In genomic region chr12:26067866-26068684, GRCm38 (mm10) we compare ENCODE assay signal across 7 mouse cellular contexts.
A peak's percentile ranks its signal among the peaks of the same experiment; 100 is the strongest.
DNase-seq lines count a peak whose midpoint lies in the region; ATAC-seq and TF ChIP-seq lines count a peak whose summit lies in the region.

No protein-coding gene starts in this region.

- H3K4me3 ChIP-seq in CH12.LX (replicated peaks in 1 of 3; ENCODE audit: low read depth in 2 of 3, low read length in 2 of 3, poor library complexity in 1 of 3): no peak overlapping the region
- H3K4me3 ChIP-seq in intestine, embryonic 15.5 days (replicated peaks): 0 out of 2 replicates have a peak overlapping the region, but pooled peaks have one; percentile 6
- peak overlapping the region; percentile 13; the same call in 1 of the 2 replicates for H3K4me3 ChIP-seq in liver, postnatal 0 days (ENCODE audit: low read depth, low read length)
- 0 out of 2 replicates have a peak overlapping the region, but pooled peaks have one; percentile 3 for H3K4me3 ChIP-seq in neural tube, embryonic 12.5 days

- DNase-seq in CH12.LX (ENCODE audit: extremely low read depth): peak; percentile 21
- peak; percentile 41 for DNase-seq in adrenal gland, postnatal 10 days
- peak; percentile 13 for DNase-seq in gastrocnemius, postnatal 25 days
- peak; percentile 42 for DNase-seq in liver, postnatal 0 days
- no peak for DNase-seq in ovary, adult 18-20 months (ENCODE audit: low spot score)

- TF ChIP-seq RAD21 in CH12.LX (IDR thresholded peaks at IDR 0.05; ENCODE audit: low read depth, low read length): no peak

- no peaks in the 10 kb centered on the region for H3K9me3 ChIP-seq in CH12.LX (replicated peaks; ENCODE audit: low read length)
- no peaks in the 10 kb centered on the region for H3K9me3 ChIP-seq in intestine, embryonic 15.5 days
- H3K9me3 ChIP-seq in liver, postnatal 0 days (ENCODE audit: low read length): no peaks in the 10 kb centered on the region
- H3K9me3 ChIP-seq in neural tube, embryonic 12.5 days: no peaks in the 10 kb centered on the region

- H3K27me3 ChIP-seq in CH12.LX (replicated peaks): no peaks in the 10 kb centered on the region
- no peaks in the 10 kb centered on the region for H3K27me3 ChIP-seq in intestine, embryonic 15.5 days (replicated peaks)
- H3K27me3 ChIP-seq in liver, postnatal 0 days (ENCODE audit: insufficient read depth, low read length): no peaks in the 10 kb centered on the region
- H3K27me3 ChIP-seq in neural tube, embryonic 12.5 days (replicated peaks): no peaks in the 10 kb centered on the region; the same call in 1 of the 2 replicates

- no peaks in the 10 kb centered on the region for H3K79me2 ChIP-seq in CH12.LX (replicated peaks; ENCODE audit: control insufficient read depth, extremely low read depth, insufficient read depth, poor library complexity, severe bottlenecking)

- WGBS in intestine, embryonic 15.5 days: 12% methylated on average over 24 of the region's 24 CpGs
- WGBS in liver, postnatal 0 days (ENCODE audit: insufficient replicate concordance): 10% methylated on average over 24 of the region's 24 CpGs
- WGBS in neural tube, embryonic 12.5 days: 8% methylated on average over 24 of the region's 24 CpGs

- TF ChIP-seq POLR2A in CH12.LX (IDR thresholded peaks at IDR 0.05; ENCODE audit: low read depth, low read length): no peak

- H3K9ac ChIP-seq in CH12.LX (ENCODE audit: insufficient read depth, low read depth): no peak overlapping the region
- 0 out of 2 replicates have a peak overlapping the region, but pooled peaks have one; percentile 13 for H3K9ac ChIP-seq in intestine, embryonic 15.5 days
- 0 out of 2 replicates have a peak overlapping the region, but pooled peaks have one; percentile 0 for H3K9ac ChIP-seq in liver, postnatal 0 days (replicated peaks)
- H3K9ac ChIP-seq in neural tube, embryonic 12.5 days: no peak overlapping the region

- peaks cover 0 to 10% of the 10 kb centered on the region in 2 experiments; a peak in 2 of 4 replicates for H3K4me1 ChIP-seq in CH12.LX (ENCODE audit: control insufficient read depth in 1 of 2, insufficient read depth in 2 of 2)
- peaks cover 9% of the 10 kb centered on the region for H3K4me1 ChIP-seq in intestine, embryonic 15.5 days (replicated peaks)
- no peaks in the 10 kb centered on the region for H3K4me1 ChIP-seq in liver, postnatal 0 days (ENCODE audit: insufficient read depth)
- peaks cover 9% of the 10 kb centered on the region; the same call in 1 of the 2 replicates for H3K4me1 ChIP-seq in neural tube, embryonic 12.5 days

- in situ Hi-C loops in CH12.LX (cut with MboI; ENCODE audit: low pct_ligation_motif_present, low pct_unique_long_range_greater_than_20kb, low sequenced_read_pairs): no loop called here

- no peak for ATAC-seq in intestine, embryonic 15.5 days
- peak; percentile 45; the same call in 1 of the 2 replicates for ATAC-seq in liver, postnatal 0 days
- no peak for ATAC-seq in neural tube, embryonic 12.5 days (ENCODE audit: low FRiP score, low read depth)

- dilution Hi-C loops in CH12.LX (cut with MboI; ENCODE audit: extremely low pct_ligation_motif_present, extremely low pct_unique_long_range_greater_than_20kb, low sequenced_read_pairs): no loop called here

- no peak overlapping the region for H3K4me2 ChIP-seq in CH12.LX (ENCODE audit: insufficient read depth, low read depth, poor library complexity, severe bottlenecking)
- peak overlapping the region; percentile 53 for H3K4me2 ChIP-seq in intestine, embryonic 15.5 days (replicated peaks)
- H3K4me2 ChIP-seq in liver, postnatal 0 days (ENCODE audit: low read depth, low read length): peak overlapping the region; percentile 59
- H3K4me2 ChIP-seq in neural tube, embryonic 12.5 days (replicated peaks): peak overlapping the region; percentile 56

- no peaks in the 10 kb centered on the region for H3K36me3 ChIP-seq in CH12.LX (replicated peaks in 1 of 2; ENCODE audit: control insufficient read depth in 1 of 2, insufficient read depth in 1 of 2, low read length in 1 of 2)
- H3K36me3 ChIP-seq in intestine, embryonic 15.5 days: no peaks in the 10 kb centered on the region
- H3K36me3 ChIP-seq in liver, postnatal 0 days (replicated peaks; ENCODE audit: insufficient read depth, low read length): no peaks in the 10 kb centered on the region
- H3K36me3 ChIP-seq in neural tube, embryonic 12.5 days: no peaks in the 10 kb centered on the region

- no peak for TF ChIP-seq CTCF in CH12.LX (conservative IDR thresholded peaks at IDR 0.05 in 1 of 2, IDR thresholded peaks at IDR 0.05 in 1 of 2; ENCODE audit: low read depth in 2 of 2, low read length in 2 of 2)
- no peak for TF ChIP-seq CTCF in liver, postnatal 0 days (IDR thresholded peaks at IDR 0.05; ENCODE audit: low read depth)

- H3K27ac ChIP-seq in CH12.LX (ENCODE audit: insufficient read depth, low read depth): no peak overlapping the region
- no peak overlapping the region for H3K27ac ChIP-seq in intestine, embryonic 15.5 days
- H3K27ac ChIP-seq in liver, postnatal 0 days (ENCODE audit: low read depth): 0 out of 2 replicates have a peak overlapping the region, but pooled peaks have one; percentile 19
- H3K27ac ChIP-seq in neural tube, embryonic 12.5 days: no peak overlapping the region

- no peak for TF ChIP-seq EP300 in CH12.LX (IDR thresholded peaks at IDR 0.05; ENCODE audit: low read length)
- TF ChIP-seq EP300 in liver, postnatal 0 days (IDR thresholded peaks at IDR 0.05; ENCODE audit: low read depth): no peak

TF ChIP-seq in CH12.LX, 34 proteins besides CTCF, POLR2A, EP300 and RAD21:
- TF ChIP-seq JUN (IDR thresholded peaks at IDR 0.05; ENCODE audit: insufficient read depth, low read depth, low read length) (no peak), JUND (conservative IDR thresholded peaks at IDR 0.05; ENCODE audit: low read depth, low read length) (no peak), E2F4 (IDR thresholded peaks at IDR 0.05; ENCODE audit: insufficient replicate concordance, low read depth, low read length) (no peak), MYC (IDR thresholded peaks at IDR 0.05; ENCODE audit: low read depth, low read length) (no peak), USF2 (conservative IDR thresholded peaks at IDR 0.05; ENCODE audit: low read depth, low read length) (no peak), RCOR1 (conservative IDR thresholded peaks at IDR 0.05; ENCODE audit: low read depth, low read length) (no peak), IRF4 (IDR thresholded peaks at IDR 0.05; ENCODE audit: low read depth, low read length) (no peak), ELF1 (IDR thresholded peaks at IDR 0.05; ENCODE audit: low read depth, low read length) (no peak), HCFC1 (IDR thresholded peaks at IDR 0.05; ENCODE audit: low read depth, low read length) (no peak), NELFE (IDR thresholded peaks at IDR 0.05; ENCODE audit: low read depth, low read length) (no peak), UBTF (IDR thresholded peaks at IDR 0.05; ENCODE audit: low read depth, low read length) (no peak), GABPA (IDR thresholded peaks at IDR 0.05; ENCODE audit: insufficient replicate concordance, low read depth, low read length) (no peak), ZNF384 (IDR thresholded peaks at IDR 0.05; ENCODE audit: low read depth, low read length) (no peak), ZC3H11A (IDR thresholded peaks at IDR 0.05; ENCODE audit: low read depth, low read length) (no peak), KAT2A (IDR thresholded peaks at IDR 0.05; ENCODE audit: insufficient replicate concordance, low read length) (no peak), POLR2AphosphoS2 (IDR thresholded peaks at IDR 0.05; ENCODE audit: low read depth, low read length) (no peak), TCF12 (IDR thresholded peaks at IDR 0.05; ENCODE audit: low read depth, low read length) (no peak)
TF ChIP-seq in CH12.LX: peak in this region for 0.

Comparison
In these comparisons a context has a peak if more than half of its experiments do, and no peak if none do; other contexts are left out.
1. H3K4me3 ChIP-seq: peak in intestine, embryonic 15.5 days (single experiment), liver, postnatal 0 days (single experiment) and neural tube, embryonic 12.5 days (single experiment); none in CH12.LX (0 of 3).
2. H3K9ac ChIP-seq: peak in intestine, embryonic 15.5 days (single experiment) and liver, postnatal 0 days (single experiment); none in CH12.LX (single experiment) and neural tube, embryonic 12.5 days (single experiment).